Mouse (Mus musculus): ENCODE data around the gene Hspb8.

GRCm38 (mm10) chr5:116419322-116420045 is 3.2 kb downstream of the Hspb8 start:
- TF ChIP-seq CTCF (IDR thresholded peaks at IDR 0.05; ENCODE audit: low read depth, low read length) (no peak), GATA2 (IDR thresholded peaks at IDR 0.05; ENCODE audit: borderline replicate concordance, low read depth, low read length) (no peak)
